Mouse (Mus musculus): ENCODE results near the gene Kcnk5.

DNA sequence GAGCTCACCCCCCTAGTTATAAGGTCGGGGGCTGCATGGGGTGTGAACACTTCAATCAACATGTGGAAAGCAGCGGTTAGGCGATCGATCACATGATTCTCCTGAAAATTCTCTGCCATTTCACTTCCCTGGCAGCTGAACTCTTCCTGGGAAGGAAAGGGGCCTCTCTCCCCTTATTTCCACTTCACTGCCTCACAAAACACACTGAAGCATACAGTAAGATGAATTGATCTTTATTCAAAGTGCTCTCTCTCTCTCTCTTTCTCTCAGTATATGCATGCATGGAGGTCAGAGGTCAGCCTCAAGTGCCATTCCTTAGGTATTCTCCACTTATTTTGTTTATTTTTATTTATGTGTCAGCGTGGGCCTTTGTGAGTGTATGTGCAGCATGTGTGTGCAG is 2.1 kb upstream of the Kcnk5 start:
- TF ChIP-seq CEBPB (IDR thresholded peaks at IDR 0.05; ENCODE audit: insufficient read depth, poor library complexity, severe bottlenecking) = no peak
- TF ChIP-seq E2F4 (IDR thresholded peaks at IDR 0.05; ENCODE audit: insufficient read depth) = no peak
- no peak for TF ChIP-seq POLR2A (IDR thresholded peaks at IDR 0.05; ENCODE audit: insufficient read length, low read depth)
- TF ChIP-seq USF1 (IDR thresholded peaks at IDR 0.05; ENCODE audit: low read depth) = no peak
- no peak for TF ChIP-seq TCF12 (IDR thresholded peaks at IDR 0.05; ENCODE audit: insufficient read depth, poor library complexity, severe bottlenecking)

Data from myocyte (in vitro differentiated cells).